Mouse (Mus musculus): Measurements from ENCODE around the gene Thtpa. TPM values are rescaled to one million over a fixed set of nuclear protein-coding genes. Genes with fewer than 3 reads are reported as not detected.
A peak's percentile ranks its signal among the peaks of the same experiment; 100 is the strongest.

Thtpa gene
- total RNA-seq (2015; ENCODE audit: low replicate concordance) (0.19 and 1.7 TPM in 2 replicates), total RNA-seq (2017; ENCODE audit: low replicate concordance) (1.4 and 1.6 TPM in 2 replicates)

GRCm38 (mm10) chr14:55094704-55095231, at the start of gene Thtpa:
Gene Thtpa, plus strand, starts transcription at chr14:55094784.
- peak; percentile 60 for ATAC-seq (replicated peaks; ENCODE audit: low FRiP score, poor library complexity, severe bottlenecking)

DNA sequence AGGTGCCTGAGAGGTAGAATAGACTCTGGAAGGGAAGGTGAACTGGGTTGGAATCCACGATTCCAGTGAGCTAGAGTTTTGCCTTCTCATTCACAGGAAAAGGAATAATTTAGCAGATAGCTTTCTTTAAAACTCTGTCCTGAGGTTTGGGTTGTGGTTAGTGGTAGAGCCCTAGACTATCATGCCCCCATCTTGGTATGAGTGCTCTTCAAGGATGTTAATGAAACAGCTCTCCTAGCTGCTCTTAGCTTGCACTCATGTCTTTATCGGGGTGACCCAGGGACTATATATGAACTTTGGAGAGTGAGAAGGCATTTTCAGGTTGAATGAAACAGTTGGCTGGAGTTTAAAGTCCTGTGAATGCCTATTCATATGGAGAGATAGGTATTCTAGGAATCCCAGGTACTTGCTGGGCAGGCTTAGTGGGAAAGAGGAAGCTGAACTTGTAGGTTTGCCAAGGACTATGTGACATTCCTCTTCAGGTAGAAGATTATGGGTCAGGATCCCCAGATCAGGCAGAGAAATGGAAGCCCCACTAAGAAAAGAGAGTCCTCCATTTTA, 46.5 kb upstream of the Thtpa start:
- no peak for ATAC-seq (replicated peaks; ENCODE audit: low FRiP score, poor library complexity, severe bottlenecking)

DNA sequence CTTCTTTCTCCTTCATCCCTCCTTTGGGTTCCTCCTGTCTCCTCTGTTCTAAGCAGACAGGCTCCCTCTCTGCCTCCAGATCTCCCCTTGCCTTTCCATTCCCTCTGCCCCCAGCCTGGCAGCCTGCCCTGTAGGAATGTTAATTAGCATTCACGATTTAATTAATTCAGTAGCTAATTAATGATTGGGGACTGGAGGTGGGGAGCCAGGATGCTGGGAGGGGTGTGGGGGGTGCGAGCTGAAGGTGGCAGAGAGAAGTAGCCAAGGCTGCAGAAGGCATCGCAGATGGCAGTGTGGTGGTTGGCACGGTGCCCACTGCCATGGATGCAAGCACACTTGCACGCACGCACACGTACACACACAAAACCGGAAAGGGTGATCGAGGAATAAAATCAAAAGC, 42.1 kb upstream of the Thtpa start:
- ATAC-seq (replicated peaks; ENCODE audit: low FRiP score, poor library complexity, severe bottlenecking): no peak

- ATAC-seq (replicated peaks; ENCODE audit: low FRiP score, poor library complexity, severe bottlenecking): no peak
These were observed 41.5 kb upstream of the Thtpa start for GRCm38 (mm10) chr14:55053050-55053449.

- no peak for ATAC-seq (replicated peaks; ENCODE audit: low FRiP score, poor library complexity, severe bottlenecking)
These were observed 40.8 kb upstream of the Thtpa start for GRCm38 (mm10) chr14:55053708-55054190.

DNA sequence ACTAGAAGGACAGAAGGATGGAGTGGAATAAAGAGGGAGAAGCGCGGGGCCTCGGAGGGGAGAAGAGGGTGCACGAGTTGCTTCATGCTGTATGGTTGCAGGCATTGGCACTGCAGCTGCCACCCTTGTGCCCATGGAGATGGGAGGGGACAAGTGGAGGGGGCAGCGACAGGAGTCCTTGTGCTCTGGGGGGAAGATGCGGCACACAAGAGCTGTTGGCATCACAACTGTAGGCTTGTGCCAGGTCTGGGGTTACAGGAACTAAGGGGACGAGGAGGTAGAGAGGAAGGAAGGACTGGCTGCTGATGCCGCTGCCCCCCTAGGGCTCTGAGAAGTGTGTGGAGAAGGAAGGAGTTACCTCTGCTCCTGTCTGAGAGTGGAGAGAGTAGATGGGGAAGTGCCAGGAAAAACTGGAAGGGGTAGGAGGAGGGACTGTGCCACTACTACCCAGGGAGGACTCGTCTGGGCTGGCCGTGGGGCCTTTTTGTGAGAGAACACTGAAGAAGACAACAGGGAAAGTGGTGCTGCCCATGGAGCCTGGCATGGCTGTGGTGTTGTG, 40.3 kb upstream of the Thtpa start:
- no peak for ATAC-seq (replicated peaks; ENCODE audit: low FRiP score, poor library complexity, severe bottlenecking)

GRCm38 (mm10) chr14:55055167-55055834, 39.3 kb upstream of the Thtpa start:
- no peak for ATAC-seq (replicated peaks; ENCODE audit: low FRiP score, poor library complexity, severe bottlenecking)

GRCm38 (mm10) chr14:55059009-55059408, 35.6 kb upstream of the Thtpa start:
- ATAC-seq (replicated peaks; ENCODE audit: low FRiP score, poor library complexity, severe bottlenecking): no peak

- ATAC-seq (replicated peaks; ENCODE audit: low FRiP score, poor library complexity, severe bottlenecking): no peak
These were observed 34.7 kb upstream of the Thtpa start for GRCm38 (mm10) chr14:55059931-55060330.

DNA sequence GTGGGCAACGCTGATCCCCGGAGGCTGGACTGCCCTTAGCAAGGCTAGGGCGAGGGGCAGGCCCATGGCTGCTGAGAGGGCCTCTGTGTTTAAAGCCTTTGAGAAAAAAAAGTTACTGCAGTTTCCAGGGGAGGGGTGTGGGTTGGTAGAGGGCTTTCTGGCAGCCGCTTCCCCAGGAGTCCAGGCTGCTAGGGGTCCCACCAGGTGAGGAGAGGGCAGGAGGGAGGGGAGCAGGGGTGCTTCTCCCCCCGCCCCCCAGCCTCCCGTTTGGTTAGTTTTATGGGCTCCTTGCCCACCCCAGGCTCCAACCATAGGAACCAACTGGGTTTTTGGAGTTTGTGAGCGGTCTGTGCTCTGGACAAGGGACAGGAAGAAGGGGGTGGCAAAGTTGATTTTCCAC, 32.7 kb upstream of the Thtpa start:
- ATAC-seq (replicated peaks; ENCODE audit: low FRiP score, poor library complexity, severe bottlenecking): no peak

- ATAC-seq (replicated peaks; ENCODE audit: low FRiP score, poor library complexity, severe bottlenecking): peak; percentile 68
These were observed 32.0 kb upstream of the Thtpa start for GRCm38 (mm10) chr14:55062626-55063025.

DNA sequence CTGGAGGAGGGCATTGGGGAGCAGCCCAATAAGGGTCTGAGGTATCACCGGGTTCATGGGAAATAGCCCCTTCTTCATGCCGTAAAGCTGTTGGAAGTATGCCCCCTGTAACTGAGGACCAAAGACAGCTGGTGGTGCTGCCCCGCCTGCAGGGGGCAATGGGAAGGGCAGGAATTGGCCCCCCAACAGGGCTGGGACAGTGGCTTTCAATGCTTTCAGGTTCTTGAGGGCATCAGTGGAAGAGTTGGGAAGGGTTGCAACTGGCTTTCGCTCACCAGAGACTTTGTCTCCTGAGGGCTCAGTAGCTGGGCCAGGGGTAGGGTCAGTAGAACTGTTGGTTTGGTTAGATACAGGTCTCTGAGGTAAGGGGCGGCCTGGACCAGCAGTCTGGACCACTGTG, 31.5 kb upstream of the Thtpa start:
- no peak for ATAC-seq (replicated peaks; ENCODE audit: low FRiP score, poor library complexity, severe bottlenecking)

DNA sequence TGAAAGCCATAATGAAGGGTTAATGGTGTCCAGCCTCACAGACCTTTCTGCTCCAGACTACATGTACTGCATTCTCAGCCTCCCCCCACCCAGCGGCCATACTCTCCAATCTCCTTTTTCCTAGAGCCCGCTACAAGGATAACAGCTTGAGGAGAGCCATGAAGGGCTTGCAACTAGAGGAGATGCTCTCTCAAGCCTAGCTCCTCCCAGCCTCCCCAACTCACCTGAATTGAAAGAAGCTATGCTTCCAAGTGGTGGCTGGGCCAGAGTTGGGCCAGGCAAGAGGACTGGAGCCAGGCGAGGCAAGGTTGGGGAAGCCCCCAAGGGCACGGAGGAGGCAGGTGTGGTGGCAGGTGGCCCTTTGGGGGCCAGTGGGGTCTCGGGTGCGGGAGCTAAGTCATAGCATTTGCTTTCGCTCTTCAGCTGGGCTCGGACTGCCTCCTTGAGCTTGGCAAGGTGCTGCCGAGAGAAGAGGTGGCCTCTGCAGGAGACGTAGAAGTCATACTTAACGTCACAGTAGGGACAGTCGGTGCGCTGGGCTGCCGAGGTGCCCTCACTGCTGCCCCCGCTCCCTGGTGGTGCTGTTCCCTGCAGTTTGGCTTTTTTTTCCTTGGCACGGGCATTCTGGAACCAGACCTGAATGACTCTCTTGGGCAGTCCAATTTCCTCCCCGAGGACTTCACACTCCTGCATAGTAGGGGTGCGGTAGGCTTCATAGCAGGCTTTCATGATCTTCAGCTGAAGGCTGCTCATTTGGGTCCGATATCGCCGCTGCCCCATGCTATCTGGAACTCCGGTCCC, 30.8 kb upstream of the Thtpa start:
- no peak for ATAC-seq (replicated peaks; ENCODE audit: low FRiP score, poor library complexity, severe bottlenecking)

DNA sequence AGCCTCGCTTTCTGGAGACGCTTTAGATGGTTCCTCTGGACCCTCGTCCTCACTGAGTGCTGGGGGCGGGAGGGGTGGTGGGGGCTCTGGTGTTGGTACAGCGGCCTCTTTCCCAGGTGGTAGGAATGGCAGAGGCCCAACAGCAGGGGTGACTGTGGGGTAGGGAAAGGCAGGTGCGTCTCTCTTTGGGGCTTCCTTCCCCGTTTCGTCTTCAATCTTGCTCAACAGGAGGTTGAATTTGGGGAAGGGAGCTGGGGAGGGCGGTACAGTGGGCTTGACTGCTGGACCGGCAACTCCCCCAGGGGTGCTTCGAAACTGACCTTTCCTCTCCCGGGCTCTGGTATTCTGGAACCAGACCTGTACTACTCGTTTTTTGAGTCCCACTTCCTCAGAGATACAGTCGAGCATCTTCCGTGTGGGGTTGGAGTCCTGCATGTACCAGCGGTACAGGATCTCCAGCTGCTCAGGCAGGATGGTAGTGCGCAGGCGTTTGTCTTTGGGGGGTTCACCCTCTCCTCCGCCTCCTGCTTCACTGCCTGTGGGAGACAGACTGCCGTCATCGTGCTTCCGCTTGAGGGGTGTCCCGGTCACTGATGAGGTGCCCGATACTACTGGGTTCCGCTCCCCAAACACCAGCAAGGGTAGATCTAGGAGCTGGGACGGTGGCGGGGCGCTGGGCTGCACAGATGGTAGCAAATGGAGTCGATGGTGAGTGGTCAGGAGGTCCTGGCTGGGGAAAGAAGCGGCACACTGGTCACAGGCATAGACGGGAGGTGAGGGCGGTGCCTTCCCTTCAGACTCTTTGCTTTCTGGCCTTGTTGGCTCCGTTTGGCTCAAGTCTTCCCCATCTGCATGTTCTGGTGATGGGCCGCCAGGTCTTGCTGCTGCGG, 29.9 kb upstream of the Thtpa start:
- no peak for ATAC-seq (replicated peaks; ENCODE audit: low FRiP score, poor library complexity, severe bottlenecking)

GRCm38 (mm10) chr14:55065391-55065790, 29.2 kb upstream of the Thtpa start:
- no peak for ATAC-seq (replicated peaks; ENCODE audit: low FRiP score, poor library complexity, severe bottlenecking)

DNA sequence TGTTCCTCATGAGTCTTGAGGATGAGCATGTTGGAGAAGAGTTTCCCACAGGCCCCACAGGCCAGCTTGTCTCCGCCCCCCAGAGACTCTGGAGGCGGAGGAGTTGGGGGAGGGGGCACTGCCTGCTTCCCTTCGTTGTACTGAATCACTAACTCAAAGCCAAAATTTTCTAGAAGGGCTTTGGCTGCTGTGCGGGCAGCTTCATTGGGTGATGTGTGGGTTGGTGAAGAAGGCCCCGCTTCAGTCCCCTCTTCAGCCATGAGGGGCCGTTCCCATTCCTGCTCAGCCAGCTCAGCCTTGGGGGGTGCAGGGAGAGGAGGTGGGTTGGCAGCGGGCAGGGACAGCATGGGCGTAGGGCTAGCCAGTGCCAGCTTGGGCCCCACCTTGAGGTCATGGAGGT, 28.5 kb upstream of the Thtpa start:
- no peak for ATAC-seq (replicated peaks; ENCODE audit: low FRiP score, poor library complexity, severe bottlenecking)

- ATAC-seq (replicated peaks; ENCODE audit: low FRiP score, poor library complexity, severe bottlenecking): no peak
These were observed 22.8 kb upstream of the Thtpa start for GRCm38 (mm10) chr14:55071756-55072155.

DNA sequence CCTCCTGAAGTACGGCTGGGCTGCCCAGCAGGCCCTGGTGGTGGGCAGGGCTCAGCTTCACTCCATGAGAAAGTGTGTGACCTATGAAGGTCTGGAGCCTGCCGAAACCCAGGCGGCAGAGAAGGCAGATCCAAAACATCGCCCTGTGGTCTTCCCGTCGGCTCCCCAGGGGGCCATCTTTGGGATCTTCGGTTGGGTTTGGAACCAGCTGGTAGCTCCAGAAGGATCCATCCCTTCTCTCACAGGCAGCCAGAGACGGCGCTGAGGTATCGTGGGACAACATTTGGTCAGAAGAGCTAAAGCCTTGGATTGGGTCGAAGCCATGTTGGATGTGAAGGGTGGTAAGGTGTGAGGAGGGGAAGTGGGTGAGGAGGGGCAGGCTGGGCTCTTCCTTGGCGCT, 20.2 kb upstream of the Thtpa start:
- ATAC-seq (replicated peaks; ENCODE audit: low FRiP score, poor library complexity, severe bottlenecking): no peak

- ATAC-seq (replicated peaks; ENCODE audit: low FRiP score, poor library complexity, severe bottlenecking): no peak
These were observed 18.4 kb upstream of the Thtpa start for GRCm38 (mm10) chr14:55076224-55076623.

Measured in erythroblast, adult 5-6 weeks (primary cell).